Mouse (Mus musculus) embryo, embryonic 10.5 days (tissue): ENCODE measurements at regions not wholly inside any gene's neighbourhood (a gene's known extent, or its start where the extent isn't known, plus 50 kb on each side); places are given as distances from the start of the nearest gene placed in this dataset.

Experiments
- DNase-seq: peaks from one replicate; pipeline ENCODE4 v3.0.0-alpha.2; 2015; ENCODE audit warnings: low spot score

- DNase-seq: no peak
Measured at GRCm38 (mm10) chr10:122194139-122194538, 97.0 kb upstream of the Rxylt1 start.

GRCm38 (mm10) chr10:122193343-122193742 lies 96.2 kb upstream of the Rxylt1 start:
- no peak for DNase-seq

GRCm38 (mm10) chr10:122185152-122185745 lies 88.1 kb upstream of the Rxylt1 start:
- no peak for DNase-seq

GRCm38 (mm10) chr10:122183025-122183424 lies 85.9 kb upstream of the Rxylt1 start:
- peak; percentile 22 for DNase-seq

GRCm38 (mm10) chr10:122149038-122149437 lies 51.9 kb upstream of the Rxylt1 start:
- DNase-seq: no peak

- no peak for DNase-seq
Measured at GRCm38 (mm10) chr10:122148609-122149008, 51.4 kb upstream of the Rxylt1 start.
